Mouse (Mus musculus): ENCODE measurements around the gene Ribc2. TPM values are rescaled to one million over a fixed set of nuclear protein-coding genes. Genes with fewer than 3 reads are reported as not detected.

The Ribc2 gene
- 0.06 TPM in 1 of 2 replicates, not detected in the other for polyA plus RNA-seq (2015; fragmentation: Nextera tagmentation; extraction: Ambion mirVana)

- DNase-seq (peak; percentile 40), ATAC-seq (no peak)
- no peak within 1 kb of the TSS for H3K4me3 ChIP-seq (ENCODE audit: low read depth, low read length)
Observed at GRCm38 (mm10) chr15:85131275-85132192, at the start of gene Ribc2, which contains the start of gene Smc1b. Gene Ribc2 (plus strand): TSS chr15:85132078. Gene Smc1b (minus strand): TSS chr15:85131964.

GRCm38 (mm10) chr15:85085641-85086040 lies 46.2 kb upstream of the Ribc2 start:
- DNase-seq (no peak), ATAC-seq (no peak)
- TF ChIP-seq EP300 (IDR thresholded peaks at IDR 0.05; ENCODE audit: low read depth) (no peak), CTCF (IDR thresholded peaks at IDR 0.05; ENCODE audit: low read depth) (no peak)
- Histone ChIP-seq H3K9ac (replicated peaks) (no peak overlapping the region), H3K4me3 (ENCODE audit: low read depth, low read length) (no peak overlapping the region), H3K9me3 (ENCODE audit: low read length) (no peaks in the 10 kb centered on the region), H3K4me2 (ENCODE audit: low read depth, low read length) (no peak overlapping the region), H3K4me1 (ENCODE audit: insufficient read depth) (no peaks in the 10 kb centered on the region), H3K36me3 (replicated peaks; ENCODE audit: insufficient read depth, low read length) (no peaks in the 10 kb centered on the region), H3K27me3 (ENCODE audit: insufficient read depth, low read length) (no peaks in the 10 kb centered on the region), H3K27ac (ENCODE audit: low read depth) (no peak overlapping the region)
- 56% methylated on average over 1 of the region's 1 CpGs for WGBS (ENCODE audit: insufficient replicate concordance)

More at GRCm38 (mm10) chr15:85131275-85132192, at the start of gene Ribc2, which contains the start of gene Smc1b:
- Histone ChIP-seq H3K4me2 (ENCODE audit: low read depth, low read length) (peak within 1 kb of the TSS; percentile 40), H3K27me3 (ENCODE audit: insufficient read depth, low read length) (no peaks in the 10 kb centered on the region), H3K4me1 (ENCODE audit: insufficient read depth) (peaks cover 5% of the 10 kb centered on the region; the same call in 1 of the 2 replicates), H3K9ac (replicated peaks) (no peak within 1 kb of the TSS), H3K9me3 (ENCODE audit: low read length) (no peaks in the 10 kb centered on the region), H3K36me3 (replicated peaks; ENCODE audit: insufficient read depth, low read length) (no peaks in the 10 kb centered on the region), H3K27ac (ENCODE audit: low read depth) (no peak within 1 kb of the TSS)
- no peak; the same call in 1 of the 2 replicates for TF ChIP-seq EP300 (IDR thresholded peaks at IDR 0.05; ENCODE audit: low read depth)
- no peak for TF ChIP-seq CTCF (IDR thresholded peaks at IDR 0.05; ENCODE audit: low read depth)
- WGBS (ENCODE audit: insufficient replicate concordance), result 29% methylated on average over 56 of the region's 58 CpGs

GRCm38 (mm10) chr15:85132193-85132520 lies 279 bp downstream of the Ribc2 start:
- ATAC-seq, result no peak
- no peak for DNase-seq

GRCm38 (mm10) chr15:85135143-85135542 lies 3.3 kb downstream of the Ribc2 start:
- no peak for ATAC-seq
- Histone ChIP-seq H3K9ac (replicated peaks) (no peak overlapping the region), H3K4me2 (ENCODE audit: low read depth, low read length) (no peak overlapping the region), H3K36me3 (replicated peaks; ENCODE audit: insufficient read depth, low read length) (no peaks in the 10 kb centered on the region), H3K4me1 (ENCODE audit: insufficient read depth) (peaks cover 5% of the 10 kb centered on the region; the same call in 1 of the 2 replicates), H3K4me3 (ENCODE audit: low read depth, low read length) (no peak overlapping the region), H3K27me3 (ENCODE audit: insufficient read depth, low read length) (no peaks in the 10 kb centered on the region), H3K9me3 (ENCODE audit: low read length) (no peaks in the 10 kb centered on the region), H3K27ac (ENCODE audit: low read depth) (no peak overlapping the region)
- WGBS (ENCODE audit: insufficient replicate concordance), result 24% methylated on average over 9 of the region's 9 CpGs
- no peak for DNase-seq
- TF ChIP-seq EP300 (IDR thresholded peaks at IDR 0.05; ENCODE audit: low read depth), result no peak
- no peak for TF ChIP-seq CTCF (IDR thresholded peaks at IDR 0.05; ENCODE audit: low read depth)

More at GRCm38 (mm10) chr15:85132193-85132520, 279 bp downstream of the Ribc2 start:
- no peak overlapping the region for H3K9ac ChIP-seq (replicated peaks)
- no peak overlapping the region for H3K27ac ChIP-seq (ENCODE audit: low read depth)
- H3K4me3 ChIP-seq (ENCODE audit: low read depth, low read length), result no peak overlapping the region
- no peaks in the 10 kb centered on the region for H3K27me3 ChIP-seq (ENCODE audit: insufficient read depth, low read length)
- TF ChIP-seq EP300 (IDR thresholded peaks at IDR 0.05; ENCODE audit: low read depth), result no peak
- TF ChIP-seq CTCF (IDR thresholded peaks at IDR 0.05; ENCODE audit: low read depth), result no peak
- H3K9me3 ChIP-seq (ENCODE audit: low read length), result no peaks in the 10 kb centered on the region
- H3K4me1 ChIP-seq (ENCODE audit: insufficient read depth), result peaks cover 5% of the 10 kb centered on the region; the same call in 1 of the 2 replicates
- H3K4me2 ChIP-seq (ENCODE audit: low read depth, low read length), result peak overlapping the region; percentile 40
- WGBS (ENCODE audit: insufficient replicate concordance), result 27% methylated on average over 10 of the region's 10 CpGs
- no peaks in the 10 kb centered on the region for H3K36me3 ChIP-seq (replicated peaks; ENCODE audit: insufficient read depth, low read length)

- Histone ChIP-seq H3K4me3 (ENCODE audit: low read depth, low read length) (no peak overlapping the region), H3K27ac (ENCODE audit: low read depth) (no peak overlapping the region), H3K27me3 (ENCODE audit: insufficient read depth, low read length) (no peaks in the 10 kb centered on the region), H3K9ac (replicated peaks) (no peak overlapping the region), H3K36me3 (replicated peaks; ENCODE audit: insufficient read depth, low read length) (no peaks in the 10 kb centered on the region), H3K4me2 (ENCODE audit: low read depth, low read length) (no peak overlapping the region), H3K9me3 (ENCODE audit: low read length) (no peaks in the 10 kb centered on the region), H3K4me1 (ENCODE audit: insufficient read depth) (no peaks in the 10 kb centered on the region)
- DNase-seq (peak; percentile 10), ATAC-seq (no peak)
- 79% methylated on average over 10 of the region's 10 CpGs for WGBS (ENCODE audit: insufficient replicate concordance)
- TF ChIP-seq CTCF (IDR thresholded peaks at IDR 0.05; ENCODE audit: low read depth), result no peak
- TF ChIP-seq EP300 (IDR thresholded peaks at IDR 0.05; ENCODE audit: low read depth), result no peak
Observed at GRCm38 (mm10) chr15:85141290-85141689, 9.4 kb downstream of the Ribc2 start.

GRCm38 (mm10) chr15:85142441-85142840 lies 10.6 kb downstream of the Ribc2 start:
- ATAC-seq, result no peak
- peak; percentile 7 for DNase-seq
- no peak for TF ChIP-seq EP300 (IDR thresholded peaks at IDR 0.05; ENCODE audit: low read depth)
- no peak for TF ChIP-seq CTCF (IDR thresholded peaks at IDR 0.05; ENCODE audit: low read depth)
- Histone ChIP-seq H3K4me2 (ENCODE audit: low read depth, low read length) (no peak overlapping the region), H3K4me1 (ENCODE audit: insufficient read depth) (no peaks in the 10 kb centered on the region), H3K27ac (ENCODE audit: low read depth) (no peak overlapping the region), H3K9me3 (ENCODE audit: low read length) (no peaks in the 10 kb centered on the region), H3K4me3 (ENCODE audit: low read depth, low read length) (no peak overlapping the region), H3K27me3 (ENCODE audit: insufficient read depth, low read length) (no peaks in the 10 kb centered on the region), H3K36me3 (replicated peaks; ENCODE audit: insufficient read depth, low read length) (no peaks in the 10 kb centered on the region), H3K9ac (replicated peaks) (no peak overlapping the region)
- WGBS (ENCODE audit: insufficient replicate concordance), result 57% methylated on average over 2 of the region's 2 CpGs

Data from liver, postnatal 0 days (tissue).